Mouse (Mus musculus): ENCODE data around the gene Dync1i1.

Gene Dync1i1

GRCm38 (mm10) chr6:6046729-6047424, 321.4 kb downstream of the Dync1i1 start:
- DNase-seq (ENCODE audit: extremely low spot score, low read depth, low spot score) = no peak

- no peak for DNase-seq (ENCODE audit: extremely low spot score, low read depth, low spot score)
These were observed 327.3 kb downstream of the Dync1i1 start for GRCm38 (mm10) chr6:6052696-6053095.

- DNase-seq (ENCODE audit: extremely low spot score, low read depth, low spot score) = no peak
These were observed 328.5 kb downstream of the Dync1i1 start for GRCm38 (mm10) chr6:6053946-6054345.

GRCm38 (mm10) chr6:6058548-6058947, 333.1 kb downstream of the Dync1i1 start:
- DNase-seq (ENCODE audit: extremely low spot score, low read depth, low spot score) = no peak

GRCm38 (mm10) chr6:6067201-6067600, 341.8 kb downstream of the Dync1i1 start:
- no peak for DNase-seq (ENCODE audit: extremely low spot score, low read depth, low spot score)

GRCm38 (mm10) chr6:6070015-6070414, 344.6 kb downstream of the Dync1i1 start:
- DNase-seq (ENCODE audit: extremely low spot score, low read depth, low spot score) = no peak

GRCm38 (mm10) chr6:6071038-6071437, 345.6 kb downstream of the Dync1i1 start:
- no peak for DNase-seq (ENCODE audit: extremely low spot score, low read depth, low spot score)

- DNase-seq (ENCODE audit: extremely low spot score, low read depth, low spot score) = no peak
These were observed 350.6 kb downstream of the Dync1i1 start for GRCm38 (mm10) chr6:6075940-6076447.

GRCm38 (mm10) chr6:6077234-6077633, 351.8 kb downstream of the Dync1i1 start:
- no peak for DNase-seq (ENCODE audit: extremely low spot score, low read depth, low spot score)

All from hindlimb bud, embryonic 11.5 days (tissue).